Mouse (Mus musculus): ENCODE data around the gene Lrrc10b. TPM values are rescaled to one million over a fixed set of nuclear protein-coding genes. Genes with fewer than 3 reads are reported as not detected.

Lrrc10b gene
- total RNA-seq, 4 experiments from 2014 or later = 47.8 to 70.9 (median 54.8) TPM

Other genes starting within 250 kb of the Lrrc10b start
- gene Myrf, start 216.7 kb downstream of the Lrrc10b start, total RNA-seq (2022) = 10 to 100 TPM; 31.6 to 37.2 (median 36.7) TPM
- gene Dagla, start 152.6 kb downstream of the Lrrc10b start, total RNA-seq (2022) = 100 to 1,000 TPM in 3 of 4 experiments, 10 to 100 TPM in 1; 94.1 to 109 (median 104) TPM
- 100 to 1,000 TPM; 241 to 317 (median 281) TPM for gene Syt7, start 68.4 kb downstream of the Lrrc10b start, total RNA-seq (2022)
- 1 to 10 TPM; 1.4 to 3.4 (median 1.9) TPM for gene Ppp1r32, start 25.5 kb upstream of the Lrrc10b start, total RNA-seq (2022)
- gene Cpsf7, start 67.8 kb upstream of the Lrrc10b start, total RNA-seq (2022) = 10 to 100 TPM; 75.6 to 85.5 (median 83.0) TPM
- gene Sdhaf2, start 68.7 kb upstream of the Lrrc10b start, total RNA-seq (2022) = 10 to 100 TPM; 48.8 to 64.9 (median 58.2) TPM
- 10 to 100 TPM; 10.1 to 14.1 (median 13.3) TPM for gene Tmem216, start 98.8 kb upstream of the Lrrc10b start, total RNA-seq (2022)
- 10 to 100 TPM in 3 of 4 experiments, 1 to 10 TPM in 1; 9.8 to 15.8 (median 12.8) TPM for gene Cyb561a3, start 119.7 kb upstream of the Lrrc10b start, total RNA-seq (2022)
- gene Tmem138, start 119.9 kb upstream of the Lrrc10b start, total RNA-seq (2022) = 10 to 100 TPM; 12.8 to 19.3 (median 15.4) TPM
- gene Ddb1, start 147.9 kb upstream of the Lrrc10b start, total RNA-seq (2022) = 100 to 1,000 TPM; 191 to 201 (median 197) TPM
- 10 to 100 TPM; 15.3 to 21.4 (median 19.9) TPM for gene Tkfc, start 148.2 kb upstream of the Lrrc10b start, total RNA-seq (2022)
- under 1 TPM; 0.64 to 0.96 (median 0.86) TPM for gene Vwce, start 176.7 kb upstream of the Lrrc10b start, total RNA-seq (2022)
- not detected for gene Pga5, start 220.6 kb upstream of the Lrrc10b start, total RNA-seq (2022)
- gene Vps37c, start 231.3 kb upstream of the Lrrc10b start, total RNA-seq (2022) = 10 to 100 TPM; 18.0 to 22.6 (median 20.7) TPM

All from layer of hippocampus, adult 8-10 months (tissue).